Mouse (Mus musculus): Measurements from ENCODE around the gene S100a8. TPM values are rescaled to one million over a fixed set of nuclear protein-coding genes. Genes with fewer than 3 reads are reported as not detected.

Gene S100a8
- 16.9 TPM for total RNA-seq (2023)

GRCm38 (mm10) chr3:90668846-90669245, at the start of gene S100a8:
Gene S100a8 (plus strand): TSS chr3:90668978.

GRCm38 (mm10) chr3:90653717-90654116, 15.1 kb upstream of the S100a8 start, which contains the start of gene S100a7a:
Gene S100a7a (plus strand): TSS chr3:90654017.

GRCm38 (mm10) chr3:90695613-90696012, 26.8 kb downstream of the S100a8 start, which contains the start of gene S100a9:
Gene S100a9 (minus strand): TSS chr3:90695721.

Other genes starting within 250 kb of the S100a8 start
- 42.6 TPM for gene Ints3, start 235.4 kb upstream of the S100a8 start, total RNA-seq (2023)
- not detected for gene Npr1, start 203.1 kb upstream of the S100a8 start, total RNA-seq (2023)
- gene Ilf2, start 192.9 kb upstream of the S100a8 start, total RNA-seq (2023): 87.3 TPM
- gene Snapin, start 177.9 kb upstream of the S100a8 start, total RNA-seq (2023): 40.6 TPM
- 190 TPM for gene Chtop, start 159.5 kb upstream of the S100a8 start, total RNA-seq (2023)
- gene S100a1, start 154.6 kb upstream of the S100a8 start, total RNA-seq (2023): not detected
- gene S100a13, start 154.5 kb upstream of the S100a8 start, total RNA-seq (2023): 22.1 TPM
- gene S100a14, start 142.1 kb upstream of the S100a8 start, total RNA-seq (2023): 0.79 TPM
- gene S100a16, start 131.7 kb upstream of the S100a8 start, total RNA-seq (2023): not detected
- gene S100a3, start 108.4 kb upstream of the S100a8 start, total RNA-seq (2023): not detected
- gene S100a2, start 78.7 kb upstream of the S100a8 start, total RNA-seq (2023): not detected
- gene Gm42674, start 67.1 kb upstream of the S100a8 start, total RNA-seq (2023): not detected
- gene S100a4, start 65.2 kb upstream of the S100a8 start, total RNA-seq (2023): 13.8 TPM
- not detected for gene S100a5, start 60.5 kb upstream of the S100a8 start, total RNA-seq (2023)
- gene S100a6, start 56.1 kb upstream of the S100a8 start, total RNA-seq (2023): 8.2 TPM
- not detected for gene S100a7a, start 15.0 kb upstream of the S100a8 start, total RNA-seq (2023)
- 25.7 TPM for gene S100a9, start 26.7 kb downstream of the S100a8 start, total RNA-seq (2023)
- gene Pglyrp4, start 57.9 kb downstream of the S100a8 start, total RNA-seq (2023): not detected
- gene Gm5849, start 108.9 kb downstream of the S100a8 start, total RNA-seq (2023): not detected

Measured in CD4-positive naive resting alpha-beta T cell, adult 76 days (primary cell).